Mouse (Mus musculus) activated CD4-positive, CD25-positive, alpha-beta regulatory T cell (primary cell): ENCODE data around the gene Syne3. TPM values are rescaled to one million over a fixed set of nuclear protein-coding genes. Genes with fewer than 3 reads are reported as not detected.

Experiments
- polyA plus RNA-seq, 2 experiments: library from polyadenylated mRNA; unstranded; fragments of 100-300 nt; shearing (Covaris generic); gene quantifications; one replicate each; pipeline ENCODE4 v1.2.1; 2017

Gene Syne3
- 1 to 10 TPM; 5.1 to 6.8 TPM for polyA plus RNA-seq

DNA sequence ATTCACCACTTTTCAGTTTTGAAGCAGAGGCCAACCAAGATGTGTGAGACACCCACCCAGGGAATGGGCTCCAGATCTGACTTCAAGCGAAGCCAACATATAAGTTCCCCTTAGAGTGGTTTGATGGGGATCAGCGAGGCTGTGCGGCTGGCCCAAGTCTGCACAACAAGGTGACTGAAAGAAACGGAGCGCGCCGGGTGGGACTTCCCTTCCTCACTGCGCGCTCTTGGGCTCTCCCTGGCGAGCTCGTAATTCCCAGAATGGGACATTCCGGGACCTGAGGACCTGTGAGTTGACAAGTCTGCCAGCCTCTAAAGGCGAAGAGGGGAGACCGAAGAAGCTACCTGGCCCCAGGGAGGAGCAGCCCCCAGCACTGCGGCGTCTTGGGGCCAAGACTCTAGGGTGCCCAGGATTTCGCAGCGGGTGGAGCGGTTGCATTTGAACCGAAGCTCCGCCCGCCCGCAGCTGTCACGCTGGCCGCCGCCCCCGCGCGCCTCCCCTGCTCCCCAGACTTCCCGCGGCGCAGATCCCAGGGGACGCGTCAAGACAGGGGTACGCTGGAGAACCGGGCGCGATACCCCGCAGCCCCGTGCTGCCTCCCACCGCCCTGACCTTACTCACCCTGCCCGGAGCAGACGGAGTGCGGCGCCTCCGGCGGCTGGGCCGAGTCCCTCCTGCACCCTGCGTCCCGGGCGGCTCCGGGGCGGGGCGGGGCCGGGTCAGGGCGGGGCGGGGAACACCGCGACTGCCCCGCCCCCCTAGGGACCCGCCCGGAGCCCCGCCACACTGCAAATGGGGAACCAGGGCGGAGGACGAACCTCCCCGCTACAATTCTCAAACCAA is at the start of gene Syne3:
Gene Syne3 (minus strand): TSS at position 440 of the 843 bp plus-strand sequence.

DNA sequence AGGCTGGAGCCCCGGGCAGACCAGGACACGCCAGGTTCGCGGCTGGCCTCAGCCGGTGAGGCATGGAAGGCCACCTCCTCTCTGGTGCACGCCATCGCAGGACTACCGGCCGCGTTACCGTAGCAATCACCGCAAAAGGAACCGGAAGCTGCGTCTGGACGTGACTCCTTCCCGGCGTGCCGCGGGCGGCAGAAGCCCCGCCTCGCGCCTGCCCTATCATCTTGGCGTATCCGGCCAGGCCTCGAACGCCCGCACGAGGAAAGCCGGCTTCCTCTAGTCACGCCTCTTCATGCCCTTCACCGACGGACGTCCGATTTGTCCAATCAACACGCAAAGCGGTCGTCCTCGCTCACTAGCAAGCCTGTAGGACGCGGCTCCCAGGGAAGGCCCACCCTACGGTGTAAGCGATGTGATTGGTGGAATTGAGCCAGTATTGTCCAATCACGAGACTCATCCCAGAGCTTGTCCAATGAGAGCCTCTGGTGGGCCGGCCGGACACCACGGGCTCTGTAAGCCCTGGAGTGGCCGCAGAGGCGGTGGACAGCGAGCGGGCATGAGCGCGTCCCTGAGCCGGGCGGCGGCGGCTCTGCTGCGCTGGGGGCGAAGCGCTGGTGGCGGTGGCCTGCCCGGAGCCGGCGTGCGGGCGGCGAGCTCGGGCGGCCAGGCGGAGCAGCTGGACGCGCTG is 22.7 kb upstream of the Syne3 start, which contains the start of gene Glrx5:
Gene Glrx5 (plus strand): TSS at position 542 of the 685 bp plus-strand sequence.

Other genes with a start within 250 kb of the Syne3 start
- gene Clmn, start 144.7 kb downstream of the Syne3 start, polyA plus RNA-seq = under 1 TPM in 1 of 2 experiments, not detected in 1; 0.31 TPM
- gene Glrx5, start 22.9 kb upstream of the Syne3 start, polyA plus RNA-seq = 100 to 1,000 TPM; 102 to 130 TPM
- gene Tcl1b2, start 136.2 kb upstream of the Syne3 start, polyA plus RNA-seq = not detected
- not detected for gene Tcl1b1, start 149.9 kb upstream of the Syne3 start, polyA plus RNA-seq
- gene Tcl1b5, start 166.5 kb upstream of the Syne3 start, polyA plus RNA-seq = under 1 TPM in 1 of 2 experiments, not detected in 1; 0.16 TPM
- gene Tcl1b3, start 181.2 kb upstream of the Syne3 start, polyA plus RNA-seq = not detected
- under 1 TPM in 1 of 2 experiments, not detected in 1; 0.12 TPM for gene Tcl1b4, start 192.1 kb upstream of the Syne3 start, polyA plus RNA-seq
- not detected for gene Tcl1, start 213.0 kb upstream of the Syne3 start, polyA plus RNA-seq